Mouse (Mus musculus) cerebellum, postnatal 10 days (tissue): ENCODE results near the gene Cyb561a3.

Experiments
- DNase-seq, 2 experiments: peaks; one replicate each; pipeline ENCODE4 v3.0.0; 2021; ENCODE audit warnings: mixed read lengths in 2 of 2

Cyb561a3 gene

GRCm38 (mm10) chr19:10591659-10592377 is 14.8 kb downstream of the Cyb561a3 start:
- DNase-seq = no peak

- no peak for DNase-seq
Measured at GRCm38 (mm10) chr19:10598188-10598587, 21.2 kb downstream of the Cyb561a3 start.

- no peak for DNase-seq
Measured at GRCm38 (mm10) chr19:10599648-10600047, 22.7 kb downstream of the Cyb561a3 start.

- DNase-seq = no peak
Measured at GRCm38 (mm10) chr19:10602247-10602769, 25.3 kb downstream of the Cyb561a3 start.

- DNase-seq = peak; percentile 96 to 97
Measured at GRCm38 (mm10) chr19:10602787-10603186, 25.8 kb downstream of the Cyb561a3 start.

- peak; percentile 33 to 36 for DNase-seq
Measured at GRCm38 (mm10) chr19:10603660-10604523, 26.9 kb downstream of the Cyb561a3 start.

- no peak for DNase-seq
Measured at GRCm38 (mm10) chr19:10604534-10604933, 27.6 kb downstream of the Cyb561a3 start.

- peak; percentile 100 for DNase-seq
Measured at GRCm38 (mm10) chr19:10605293-10605900, 28.4 kb downstream of the Cyb561a3 start, which contains the start of the genes Ddb1 and Tkfc. Gene Ddb1 (plus strand): TSS chr19:10605327. Gene Tkfc (minus strand): TSS chr19:10605654.

- peak in 1 of 2 experiments; percentile 22 for DNase-seq
Measured at GRCm38 (mm10) chr19:10605901-10606622, 29.1 kb downstream of the Cyb561a3 start.

GRCm38 (mm10) chr19:10608573-10609240 is 31.7 kb downstream of the Cyb561a3 start:
- no peak for DNase-seq

- DNase-seq = peak; percentile 69 to 71
Measured at GRCm38 (mm10) chr19:10634106-10634871, 57.3 kb downstream of the Cyb561a3 start, which contains the start of gene Vwce. Gene Vwce (plus strand): TSS chr19:10634213.

GRCm38 (mm10) chr19:10634872-10635318 is 57.9 kb downstream of the Cyb561a3 start:
- peak; percentile 72 to 74 for DNase-seq

GRCm38 (mm10) chr19:10637840-10638239 is 60.9 kb downstream of the Cyb561a3 start:
- no peak for DNase-seq

- no peak for DNase-seq
Measured at GRCm38 (mm10) chr19:10640080-10640479, 63.1 kb downstream of the Cyb561a3 start.

GRCm38 (mm10) chr19:10640589-10641378 is 63.8 kb downstream of the Cyb561a3 start:
- no peak for DNase-seq
